Mouse (Mus musculus): Measurements from ENCODE around the gene Scarb2. TPM values are rescaled to one million over a fixed set of nuclear protein-coding genes. Genes with fewer than 3 reads are reported as not detected.

The Scarb2 gene
- total RNA-seq, 1 experiment from 2014 or later, result 83.7 TPM

GRCm38 (mm10) chr5:92403562-92404399 is 102.9 kb downstream of the Scarb2 start:
- no peak for ATAC-seq (replicated peaks; ENCODE audit: insufficient number of reproducible peaks, low FRiP score, low TSS enrichment, poor library complexity, severe bottlenecking)

GRCm38 (mm10) chr5:92402816-92403215 is 103.8 kb downstream of the Scarb2 start:
- ATAC-seq (replicated peaks; ENCODE audit: insufficient number of reproducible peaks, low FRiP score, low TSS enrichment, poor library complexity, severe bottlenecking), result no peak

GRCm38 (mm10) chr5:92398153-92398552 is 108.5 kb downstream of the Scarb2 start:
- ATAC-seq (replicated peaks; ENCODE audit: insufficient number of reproducible peaks, low FRiP score, low TSS enrichment, poor library complexity, severe bottlenecking), result peak; percentile 93

DNA sequence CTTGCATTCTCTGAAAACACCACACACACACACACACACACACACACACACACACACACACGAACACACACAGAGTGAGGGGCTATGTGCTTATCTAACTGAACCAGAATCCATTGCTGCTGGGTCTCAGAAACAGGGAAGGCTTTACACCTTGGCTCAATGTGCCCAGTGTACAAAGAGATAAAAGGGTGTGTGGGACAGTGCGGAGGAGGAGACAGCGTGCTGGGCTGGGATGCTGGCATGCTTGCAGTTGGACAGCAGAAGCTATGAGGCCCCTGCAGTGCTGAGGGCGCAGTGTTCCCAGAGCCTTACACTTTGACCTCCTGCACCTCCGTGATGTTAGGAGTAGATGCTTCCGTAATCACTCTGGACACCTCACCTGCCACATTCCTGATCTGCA is 110.2 kb downstream of the Scarb2 start:
- no peak for ATAC-seq (replicated peaks; ENCODE audit: insufficient number of reproducible peaks, low FRiP score, low TSS enrichment, poor library complexity, severe bottlenecking)

GRCm38 (mm10) chr5:92395764-92396163 is 110.9 kb downstream of the Scarb2 start:
- no peak for ATAC-seq (replicated peaks; ENCODE audit: insufficient number of reproducible peaks, low FRiP score, low TSS enrichment, poor library complexity, severe bottlenecking)

- ATAC-seq (replicated peaks; ENCODE audit: insufficient number of reproducible peaks, low FRiP score, low TSS enrichment, poor library complexity, severe bottlenecking), result no peak
Observed at GRCm38 (mm10) chr5:92393863-92394262, 112.8 kb downstream of the Scarb2 start.

DNA sequence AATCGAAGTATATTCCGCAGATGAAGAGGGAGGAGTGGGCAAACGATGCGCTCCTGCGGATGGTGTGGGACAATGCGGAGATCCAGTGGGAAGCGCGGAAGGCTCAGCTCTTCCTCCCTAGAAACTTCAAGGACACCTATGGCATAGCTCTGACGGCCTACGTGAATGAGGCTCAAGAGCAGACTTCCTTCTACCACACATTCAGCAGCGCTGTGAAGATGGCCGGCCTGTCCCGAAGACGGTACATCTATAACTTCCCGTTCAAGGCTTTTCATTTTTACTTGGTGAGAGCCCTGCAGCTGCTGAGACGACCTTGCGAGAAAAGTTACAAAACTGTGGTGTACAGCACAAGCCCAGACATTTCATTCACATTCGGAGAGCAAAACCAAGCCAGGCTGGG is 114.1 kb downstream of the Scarb2 start:
- ATAC-seq (replicated peaks; ENCODE audit: insufficient number of reproducible peaks, low FRiP score, low TSS enrichment, poor library complexity, severe bottlenecking), result 0 out of 2 replicates have a peak, but pooled peaks have one; percentile 25

Other genes starting within 250 kb of the Scarb2 start
- 46.8 to 114 TPM (median 77.3 TPM) in 3 replicates for gene Naaa, start 228.7 kb downstream of the Scarb2 start, total RNA-seq (2017)
- 24.6 to 35.1 TPM (median 31.5 TPM) in 3 replicates for gene Sdad1, start 196.4 kb downstream of the Scarb2 start, total RNA-seq (2017)
- gene Cxcl9, start 178.8 kb downstream of the Scarb2 start, total RNA-seq (2017), result 0.19 TPM in 1 of 3 replicates, not detected in the others
- gene Art3, start 175.0 kb downstream of the Scarb2 start, total RNA-seq (2017), result 1.3 to 2.9 TPM (median 1.5 TPM) in 3 replicates
- gene Cxcl10, start 157.9 kb downstream of the Scarb2 start, total RNA-seq (2017), result 0.95 to 3.6 TPM (median 3.5 TPM) in 3 replicates
- 44.1 to 71.5 TPM (median 50.8 TPM) in 3 replicates for gene Nup54, start 71.6 kb downstream of the Scarb2 start, total RNA-seq (2017)
- gene Fam47e, start 48.2 kb upstream of the Scarb2 start, total RNA-seq (2017), result not detected in 3 replicates
- gene Stbd1, start 96.2 kb upstream of the Scarb2 start, total RNA-seq (2017), result 0.49 to 2.0 TPM in 2 of 3 replicates, not detected in the other
- gene Ccdc158, start 168.4 kb upstream of the Scarb2 start, total RNA-seq (2017), result 1.5 to 6.4 TPM (median 2.9 TPM) in 3 replicates
- gene Shroom3, start 176.6 kb upstream of the Scarb2 start, total RNA-seq (2017), result not detected in 3 replicates